ENCODE assay signal across 23 mouse cellular contexts in genomic region chr1:186855474-186856036, GRCm38 (mm10).
A peak's percentile ranks its signal among the peaks of the same experiment; 100 is the strongest.
DNase-seq lines count a peak whose midpoint lies in the region; ATAC-seq and TF ChIP-seq lines count a peak whose summit lies in the region.
"Had no signal": no experiment of that assay in that cellular context is flagged by ENCODE, and none has a peak within 500 bp of the region (broad histone marks: within the 10 kb centered on the region; RNA-seq: fewer than 3 reads in every experiment).

No protein-coding gene starts in this region.

- H3K4me1 ChIP-seq in liver, adult 2 months (ENCODE audit: control insufficient read depth, insufficient read depth, low read length) = no peaks in the 10 kb centered on the region
- H3K4me1 ChIP-seq in CH12.LX (ENCODE audit: control insufficient read depth in 1 of 2, insufficient read depth in 2 of 2) = peaks cover 3 to 13% of the 10 kb centered on the region in 2 experiments; a peak in 3 of 4 replicates
- H3K4me1 ChIP-seq in cerebellum, adult 2 months (ENCODE audit: control insufficient read depth, insufficient read depth, low read length) = no peaks in the 10 kb centered on the region
- no peaks in the 10 kb centered on the region for H3K4me1 ChIP-seq in intestine, embryonic 15.5 days (replicated peaks)
- H3K4me1 ChIP-seq: embryonic facial prominence, embryonic 12.5 days; heart, embryonic 13.5 days; hindbrain, embryonic 12.5 days; limb, embryonic 15.5 days; neural tube, embryonic 15.5 days had no signal

- H3K79me2 ChIP-seq in liver, adult 2 months (ENCODE audit: control insufficient read depth, insufficient read depth, low read length) = no peaks in the 10 kb centered on the region
- no peaks in the 10 kb centered on the region for H3K79me2 ChIP-seq in CH12.LX (replicated peaks; ENCODE audit: control insufficient read depth, extremely low read depth, insufficient read depth, poor library complexity, severe bottlenecking)

- no peaks in the 10 kb centered on the region for H3K27me3 ChIP-seq in liver, adult 2 months (ENCODE audit: control insufficient read depth, insufficient read depth, low read length)
- H3K27me3 ChIP-seq in CH12.LX (replicated peaks) = no peaks in the 10 kb centered on the region
- H3K27me3 ChIP-seq in cerebellum, adult 2 months (ENCODE audit: control insufficient read depth, insufficient read depth, low read length) = no peaks in the 10 kb centered on the region
- no peaks in the 10 kb centered on the region for H3K27me3 ChIP-seq in intestine, embryonic 15.5 days (replicated peaks)
- H3K27me3 ChIP-seq: embryonic facial prominence, embryonic 12.5 days; heart, embryonic 13.5 days; hindbrain, embryonic 12.5 days; limb, embryonic 15.5 days; neural tube, embryonic 15.5 days had no signal

- dilution Hi-C loops in CH12.LX (cut with MboI; ENCODE audit: extremely low pct_ligation_motif_present, extremely low pct_unique_long_range_greater_than_20kb, low sequenced_read_pairs) = no loop called here

- H3K9me3 ChIP-seq in CH12.LX (replicated peaks; ENCODE audit: low read length) = no peaks in the 10 kb centered on the region
- H3K9me3 ChIP-seq in intestine, embryonic 15.5 days = no peaks in the 10 kb centered on the region
- H3K9me3 ChIP-seq: embryonic facial prominence, embryonic 12.5 days; heart, embryonic 13.5 days; hindbrain, embryonic 12.5 days; limb, embryonic 15.5 days; neural tube, embryonic 15.5 days had no signal

- H3K36me3 ChIP-seq in liver, adult 2 months (ENCODE audit: control insufficient read depth, insufficient read depth, low read length) = no peaks in the 10 kb centered on the region
- no peaks in the 10 kb centered on the region for H3K36me3 ChIP-seq in CH12.LX (replicated peaks in 1 of 2; ENCODE audit: control insufficient read depth in 1 of 2, insufficient read depth in 1 of 2, low read length in 1 of 2)
- H3K36me3 ChIP-seq in intestine, embryonic 15.5 days = no peaks in the 10 kb centered on the region
- H3K36me3 ChIP-seq: embryonic facial prominence, embryonic 12.5 days; heart, embryonic 13.5 days; hindbrain, embryonic 12.5 days; limb, embryonic 15.5 days; neural tube, embryonic 15.5 days had no signal

- ATAC-seq in intestine, embryonic 15.5 days = no peak
- ATAC-seq: forebrain, postnatal 0 days had no signal

- peak; percentile 0; the same call in 1 of the 2 replicates for TF ChIP-seq RAD21 in CH12.LX (IDR thresholded peaks at IDR 0.05; ENCODE audit: low read depth, low read length)

- no peak overlapping the region for H3K9ac ChIP-seq in liver, adult 2 months (ENCODE audit: low read depth, low read length)
- H3K9ac ChIP-seq in CH12.LX (ENCODE audit: insufficient read depth, low read depth) = no peak overlapping the region
- H3K9ac ChIP-seq in intestine, embryonic 15.5 days = no peak overlapping the region
- H3K9ac ChIP-seq: embryonic facial prominence, embryonic 12.5 days; forebrain, postnatal 0 days; heart, embryonic 13.5 days; hindbrain, embryonic 12.5 days; limb, embryonic 15.5 days; neural tube, embryonic 15.5 days had no signal

- no peak for TF ChIP-seq CTCF in liver, adult 2 months (IDR thresholded peaks at IDR 0.05; ENCODE audit: low read depth, low read length)
- no peak for TF ChIP-seq CTCF in CH12.LX (conservative IDR thresholded peaks at IDR 0.05 in 1 of 2, IDR thresholded peaks at IDR 0.05 in 1 of 2; ENCODE audit: low read depth in 2 of 2, low read length in 2 of 2)
- TF ChIP-seq CTCF in cerebellum, adult 2 months (IDR thresholded peaks at IDR 0.05; ENCODE audit: borderline replicate concordance, insufficient read depth, low read depth, low read length) = no peak

- DNase-seq in liver, adult 2 months (ENCODE audit: extremely low read depth, low read depth, low spot score) = peak; percentile 37
- DNase-seq in liver = no peak
- DNase-seq in A20 (ENCODE audit: low read depth, low spot score) = peak; percentile 74
- peak; percentile 79 for DNase-seq in CH12.LX (ENCODE audit: extremely low read depth)
- peak; percentile 13 for DNase-seq in brain, adult 2 months (ENCODE audit: low read depth, low spot score)
- no peak for DNase-seq in cerebellum, adult 2 months
- DNase-seq: cerebellum, postnatal 10 days; forebrain, postnatal 0 days; gastrocnemius, postnatal 25 days; kidney, adult 2 months; left cerebral cortex, postnatal 4 days; lung, adult 2 months; retina, postnatal 1 day; right cerebral cortex, postnatal 25 days; spleen, adult 18-20 months had no signal

- peak; percentile 92 for TF ChIP-seq EP300 in CH12.LX (IDR thresholded peaks at IDR 0.05; ENCODE audit: low read length)

- TF ChIP-seq POLR2A in liver, adult 2 months (IDR thresholded peaks at IDR 0.05; ENCODE audit: extremely low read depth, insufficient read depth, low read length) = no peak
- TF ChIP-seq POLR2A in CH12.LX (IDR thresholded peaks at IDR 0.05; ENCODE audit: low read depth, low read length) = no peak
- TF ChIP-seq POLR2A in cerebellum, adult 2 months (IDR thresholded peaks at IDR 0.05; ENCODE audit: borderline replicate concordance, insufficient read depth, low read length) = no peak

- 56% methylated on average over 3 of the region's 3 CpGs for WGBS in liver, adult 2 months
- 84% methylated on average over 3 of the region's 3 CpGs for whole genome bisulfite sequencing in cerebellum, adult 2 months
- WGBS in intestine, embryonic 15.5 days = 43% methylated on average over 3 of the region's 3 CpGs

- no peak overlapping the region for H3K4me3 ChIP-seq in liver, adult 2 months (ENCODE audit: insufficient read depth, low read depth, low read length)
- no peak overlapping the region for H3K4me3 ChIP-seq in CH12.LX (replicated peaks in 1 of 3; ENCODE audit: low read depth in 2 of 3, low read length in 2 of 3, poor library complexity in 1 of 3)
- no peak overlapping the region for H3K4me3 ChIP-seq in cerebellum, adult 2 months (replicated peaks; ENCODE audit: insufficient read depth, low read depth, low read length)
- no peak overlapping the region for H3K4me3 ChIP-seq in intestine, embryonic 15.5 days (replicated peaks)
- H3K4me3 ChIP-seq: embryonic facial prominence, embryonic 12.5 days; heart, embryonic 13.5 days; hindbrain, embryonic 12.5 days; limb, embryonic 15.5 days; neural tube, embryonic 15.5 days had no signal

- in situ Hi-C loops in CH12.LX (cut with MboI; ENCODE audit: low pct_ligation_motif_present, low pct_unique_long_range_greater_than_20kb, low sequenced_read_pairs) = no loop called here

- H3K27ac ChIP-seq in liver, adult 2 months (replicated peaks; ENCODE audit: insufficient read depth, low read depth, low read length) = no peak overlapping the region
- H3K27ac ChIP-seq in CH12.LX (ENCODE audit: insufficient read depth, low read depth) = no peak overlapping the region
- no peak overlapping the region for H3K27ac ChIP-seq in cerebellum, adult 2 months (ENCODE audit: insufficient read depth, low read length)
- no peak overlapping the region for H3K27ac ChIP-seq in intestine, embryonic 15.5 days
- H3K27ac ChIP-seq: embryonic facial prominence, embryonic 12.5 days; heart, embryonic 13.5 days; hindbrain, embryonic 12.5 days; kidney, postnatal 0 days; limb, embryonic 15.5 days; neural tube, embryonic 15.5 days had no signal

- H3K4me2 ChIP-seq in CH12.LX (ENCODE audit: insufficient read depth, low read depth, poor library complexity, severe bottlenecking) = no peak overlapping the region
- H3K4me2 ChIP-seq in intestine, embryonic 15.5 days (replicated peaks) = no peak overlapping the region
- H3K4me2 ChIP-seq: embryonic facial prominence, embryonic 12.5 days; heart, embryonic 13.5 days; hindbrain, embryonic 12.5 days; limb, embryonic 15.5 days; midbrain, embryonic 11.5 days; neural tube, embryonic 15.5 days had no signal

TF ChIP-seq in CH12.LX, 34 proteins besides CTCF, POLR2A, EP300 and RAD21 (continues in another document):
- no peak for TF ChIP-seq HCFC1 (IDR thresholded peaks at IDR 0.05; ENCODE audit: low read depth, low read length)
- TF ChIP-seq ZC3H11A (IDR thresholded peaks at IDR 0.05; ENCODE audit: low read depth, low read length) = no peak
- peak; percentile 47 for TF ChIP-seq BHLHE40 (IDR thresholded peaks at IDR 0.05; ENCODE audit: low read depth, low read length)
- TF ChIP-seq POLR2AphosphoS2 (IDR thresholded peaks at IDR 0.05; ENCODE audit: low read depth, low read length) = no peak
- TF ChIP-seq JUND (conservative IDR thresholded peaks at IDR 0.05; ENCODE audit: low read depth, low read length) = peak; percentile 39; the same call in 1 of the 2 replicates
- no peak for TF ChIP-seq CHD1 (IDR thresholded peaks at IDR 0.05; ENCODE audit: low read depth, low read length)
- no peak for TF ChIP-seq USF2 (conservative IDR thresholded peaks at IDR 0.05; ENCODE audit: low read depth, low read length)
- no peak for TF ChIP-seq PAX5 (IDR thresholded peaks at IDR 0.05; ENCODE audit: low read length)
- TF ChIP-seq SIN3A (IDR thresholded peaks at IDR 0.05; ENCODE audit: low read length) = no peak
- TF ChIP-seq UBTF (IDR thresholded peaks at IDR 0.05; ENCODE audit: low read depth, low read length) = no peak
- no peak for TF ChIP-seq ZNF384 (IDR thresholded peaks at IDR 0.05; ENCODE audit: low read depth, low read length)
- TF ChIP-seq TBP (conservative IDR thresholded peaks at IDR 0.05; ENCODE audit: low read depth, low read length) = no peak
- TF ChIP-seq CHD2 (IDR thresholded peaks at IDR 0.05; ENCODE audit: low read length) = no peak
- TF ChIP-seq ZMIZ1 (IDR thresholded peaks at IDR 0.05; ENCODE audit: low read depth, low read length) = no peak
- no peak for TF ChIP-seq GABPA (IDR thresholded peaks at IDR 0.05; ENCODE audit: insufficient replicate concordance, low read depth, low read length)
- peak; percentile 23; the same call in 1 of the 2 replicates for TF ChIP-seq ETS1 (conservative IDR thresholded peaks at IDR 0.05; ENCODE audit: low read depth, low read length)
- TF ChIP-seq USF1 (IDR thresholded peaks at IDR 0.05; ENCODE audit: low read depth, low read length) = no peak
- TF ChIP-seq RCOR1 (conservative IDR thresholded peaks at IDR 0.05; ENCODE audit: low read depth, low read length) = no peak
- no peak for TF ChIP-seq ELF1 (IDR thresholded peaks at IDR 0.05; ENCODE audit: low read depth, low read length)
- no peak for TF ChIP-seq MAFK (IDR thresholded peaks at IDR 0.05; ENCODE audit: insufficient replicate concordance, low read length)
- TF ChIP-seq MXI1 (IDR thresholded peaks at IDR 0.05; ENCODE audit: low read depth, low read length) = no peak
- TF ChIP-seq NRF1 (IDR thresholded peaks at IDR 0.05; ENCODE audit: low read depth, low read length) = no peak
- peak; percentile 78 for TF ChIP-seq IRF4 (IDR thresholded peaks at IDR 0.05; ENCODE audit: low read depth, low read length)
- TF ChIP-seq JUN (IDR thresholded peaks at IDR 0.05; ENCODE audit: insufficient read depth, low read depth, low read length) = 0 out of 2 replicates have a peak, but pooled peaks have one; percentile 32
- no peak for TF ChIP-seq MEF2A (IDR thresholded peaks at IDR 0.05; ENCODE audit: borderline replicate concordance, low read depth, low read length)
- TF ChIP-seq E2F4 (IDR thresholded peaks at IDR 0.05; ENCODE audit: insufficient replicate concordance, low read depth, low read length) = no peak
- TF ChIP-seq KAT2A (IDR thresholded peaks at IDR 0.05; ENCODE audit: insufficient replicate concordance, low read length) = no peak

Comparison
In these comparisons a context has a peak if more than half of its experiments do, and no peak if none do; other contexts are left out.
1. DNase-seq: peak in liver, adult 2 months (single experiment), A20 (single experiment), CH12.LX (single experiment) and brain, adult 2 months (single experiment); none in liver (single experiment) and cerebellum, adult 2 months (0 of 2).